Mouse (Mus musculus): ENCODE results near the gene Lgr5. TPM values are rescaled to one million over a fixed set of nuclear protein-coding genes. Genes with fewer than 3 reads are reported as not detected.

Gene Lgr5
- total RNA-seq, 2 experiments from 2014 or later: 1.8 TPM

DNA sequence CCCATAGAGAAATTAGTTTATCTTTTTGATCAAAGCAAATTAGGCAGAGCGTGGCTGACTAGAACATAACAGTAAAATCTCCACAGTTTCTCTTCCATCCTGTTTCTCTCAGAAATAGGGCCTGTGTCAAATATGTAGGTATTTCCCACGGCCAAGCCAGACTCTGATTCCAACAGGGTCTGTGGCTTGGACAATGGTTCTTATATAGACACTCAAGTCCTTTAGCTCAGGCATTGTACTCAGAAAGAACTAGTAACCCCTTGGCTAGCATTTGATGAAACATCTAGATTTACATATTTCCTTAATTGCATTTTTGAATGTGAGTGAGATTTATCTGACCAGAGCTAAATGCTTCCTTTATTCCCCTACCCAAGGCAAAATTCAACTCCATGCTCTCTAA is 17.0 kb downstream of the Lgr5 start:
- no peak for DNase-seq

DNA sequence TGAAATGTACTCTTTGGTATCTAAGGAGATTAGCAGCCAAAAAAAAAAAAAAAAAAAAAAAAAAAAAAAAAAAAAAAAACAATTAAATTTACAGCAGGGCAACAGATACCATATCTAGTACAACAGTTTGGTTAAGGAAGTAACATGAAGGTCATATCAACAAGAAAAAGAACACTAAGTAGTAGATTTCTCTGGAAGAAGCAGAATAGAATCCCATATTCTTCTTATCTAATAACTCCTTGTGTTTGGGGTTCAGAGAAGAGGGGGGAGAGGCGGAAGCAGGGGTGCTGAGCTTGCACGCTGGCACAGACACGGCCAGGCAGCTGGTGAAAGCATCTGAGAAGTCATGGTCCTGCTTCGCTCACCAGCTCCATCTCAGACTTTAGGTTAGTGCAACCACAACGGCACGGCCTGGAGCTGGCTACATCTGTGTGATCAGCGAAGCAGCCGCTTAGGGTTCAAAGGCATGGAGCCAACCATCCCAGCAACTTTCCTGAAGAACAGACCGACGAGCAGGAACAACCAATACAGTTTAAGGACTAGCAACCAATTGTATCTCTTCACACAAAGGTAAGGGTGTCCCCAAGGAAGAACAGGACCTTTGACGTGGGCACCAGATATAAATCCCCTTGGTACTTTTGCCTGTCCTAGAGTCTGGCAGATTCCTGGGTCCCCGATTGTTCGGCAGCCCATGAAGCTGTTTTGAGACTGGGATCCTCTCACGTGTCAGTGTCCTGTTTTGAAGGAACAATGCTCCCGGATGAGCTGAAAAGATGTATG is 17.7 kb downstream of the Lgr5 start, which contains the start of gene A930009A15Rik:
Gene A930009A15Rik (plus strand): TSS at position 275 of the 780 bp plus-strand sequence.
- no peak for DNase-seq

DNA sequence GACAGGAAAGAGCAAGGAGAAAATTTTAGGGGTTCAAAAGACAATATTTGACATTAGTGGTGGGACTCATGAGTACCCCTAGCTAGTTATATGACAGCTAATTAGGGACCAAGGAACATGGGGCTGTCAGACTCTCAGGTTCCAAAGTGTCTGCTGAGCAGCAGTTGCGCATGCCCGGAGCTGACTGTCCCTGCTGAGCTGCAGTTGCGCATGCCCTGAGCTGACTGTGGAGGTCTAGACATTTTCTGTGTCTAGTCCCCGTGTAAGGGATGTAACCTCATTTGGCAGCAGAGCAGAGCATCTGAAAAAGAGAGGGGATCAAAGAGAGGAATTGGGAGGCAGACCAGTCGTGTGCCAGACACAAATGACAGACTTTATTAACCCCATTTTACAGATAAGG is 23.6 kb downstream of the Lgr5 start:
- no peak for DNase-seq

DNA sequence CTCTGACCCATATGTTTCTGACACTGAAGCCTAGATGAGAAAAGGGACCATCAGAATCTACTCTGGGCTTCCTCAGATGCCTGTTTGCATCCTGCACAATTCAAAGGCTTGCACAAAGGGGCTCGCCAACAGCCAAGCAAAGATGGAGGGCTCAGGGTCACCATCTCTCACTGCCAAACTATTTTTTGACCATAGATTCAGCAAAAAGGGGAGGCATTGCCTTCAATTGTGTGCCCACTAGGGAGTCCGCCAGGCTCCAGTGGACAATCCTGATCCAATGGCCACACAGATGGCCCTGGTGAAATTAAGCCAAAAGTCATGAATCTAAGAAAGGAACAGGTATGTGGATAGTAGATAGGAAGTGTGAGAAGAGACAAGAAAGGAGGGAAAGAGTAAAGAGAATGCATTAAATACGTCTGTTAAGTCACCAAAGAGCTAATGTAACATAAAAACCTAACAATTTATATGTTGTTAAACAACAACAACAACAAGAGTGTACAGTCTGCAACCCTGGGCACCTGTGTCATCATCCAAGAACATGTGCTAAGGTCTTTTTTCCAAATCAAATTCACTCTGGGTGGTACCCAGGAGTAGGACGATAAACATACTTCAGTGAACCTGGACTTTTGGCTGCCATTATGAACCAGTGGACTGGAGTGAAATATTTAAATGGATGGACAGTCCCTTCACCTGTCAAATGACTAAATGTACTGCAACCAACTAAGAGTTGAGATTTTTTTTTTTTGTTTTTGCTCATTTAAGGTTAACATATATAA is 24.5 kb downstream of the Lgr5 start:
- DNase-seq: no peak

DNA sequence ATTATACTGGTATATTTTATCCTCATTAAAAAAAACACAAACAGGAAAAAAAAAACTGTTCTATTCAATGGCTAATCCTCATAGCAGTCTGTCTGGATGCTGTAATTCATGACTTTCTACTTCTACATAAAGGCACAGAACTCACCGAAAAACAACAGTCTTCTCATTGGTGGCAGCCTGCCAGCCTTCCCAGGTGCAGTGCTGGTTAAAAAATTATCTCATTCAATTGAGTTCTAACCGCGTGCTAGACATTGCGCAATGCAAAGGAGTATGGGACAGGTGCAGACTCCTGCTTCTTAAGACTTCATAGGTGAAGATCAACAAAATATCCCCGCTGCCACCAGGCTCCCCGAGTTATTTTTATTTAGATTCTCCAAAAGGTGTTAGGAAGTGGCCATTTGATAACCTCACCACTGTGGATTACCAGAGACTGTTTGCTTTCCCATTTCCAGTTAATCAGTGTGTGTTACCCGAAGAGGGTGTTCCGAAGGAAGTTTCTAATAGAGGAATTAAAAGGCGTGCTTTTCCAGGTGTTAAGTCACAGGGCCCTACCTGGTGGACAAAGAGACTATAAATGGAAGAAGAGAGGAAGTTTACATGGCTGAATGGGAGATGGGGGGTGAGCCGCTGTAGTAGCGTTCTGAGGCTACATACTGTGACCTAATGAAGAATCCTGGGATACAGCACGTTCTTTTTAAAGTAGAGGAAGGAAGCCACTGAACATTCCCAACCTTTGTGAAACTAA is 26.3 kb downstream of the Lgr5 start:
- no peak for DNase-seq

DNA sequence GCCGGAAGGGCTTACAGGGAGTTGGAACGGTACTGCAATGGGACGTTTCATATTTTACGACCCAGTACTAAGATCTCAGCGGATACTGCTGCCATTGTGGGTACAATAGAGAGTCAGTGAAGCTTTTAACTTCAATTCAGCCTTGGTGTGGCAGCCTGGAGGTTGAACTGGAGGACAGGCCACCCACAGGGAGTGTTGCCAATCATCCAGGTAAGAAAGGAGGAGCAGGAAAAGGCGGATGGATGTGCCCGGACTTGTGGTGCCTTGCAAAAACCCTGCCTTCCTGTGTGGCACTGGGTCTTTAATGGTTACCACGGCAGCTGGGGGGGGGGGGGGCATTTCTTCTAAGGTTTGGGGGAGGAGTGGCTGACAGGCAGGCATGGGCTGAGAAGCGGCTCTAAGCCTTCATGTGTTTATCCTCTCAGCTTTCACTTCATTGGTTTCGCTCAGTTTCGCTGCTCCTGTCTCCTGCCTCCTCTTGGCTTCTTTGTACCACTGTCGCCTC is 30.8 kb downstream of the Lgr5 start:
- no peak for DNase-seq

DNA sequence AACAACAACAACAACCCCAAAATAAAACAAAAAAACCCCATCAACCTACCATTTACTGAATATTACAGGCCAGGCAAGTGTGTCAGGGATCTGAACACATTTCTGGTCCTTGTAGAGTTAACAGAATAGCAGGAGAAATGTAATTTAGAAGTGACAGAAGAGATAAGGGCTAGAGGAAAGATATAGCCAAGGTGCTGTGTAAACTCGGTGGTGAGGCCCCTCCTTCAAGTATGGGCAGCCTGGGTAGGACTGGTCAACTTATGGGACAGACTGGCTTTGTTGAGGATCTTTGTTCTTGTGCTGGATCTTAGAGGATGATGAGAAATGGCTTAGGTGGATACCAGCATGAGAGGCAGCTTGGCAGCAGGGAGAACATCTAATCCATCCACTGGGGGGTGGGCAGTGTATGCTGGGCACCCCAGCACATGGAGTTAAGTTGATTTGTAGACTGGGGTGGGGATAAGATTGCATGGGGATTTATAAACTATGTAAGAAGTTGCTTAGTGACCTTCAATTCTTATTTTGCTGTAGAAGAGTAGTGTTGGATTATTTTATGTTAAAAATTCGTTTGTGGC is 32.3 kb downstream of the Lgr5 start:
- DNase-seq: no peak

DNA sequence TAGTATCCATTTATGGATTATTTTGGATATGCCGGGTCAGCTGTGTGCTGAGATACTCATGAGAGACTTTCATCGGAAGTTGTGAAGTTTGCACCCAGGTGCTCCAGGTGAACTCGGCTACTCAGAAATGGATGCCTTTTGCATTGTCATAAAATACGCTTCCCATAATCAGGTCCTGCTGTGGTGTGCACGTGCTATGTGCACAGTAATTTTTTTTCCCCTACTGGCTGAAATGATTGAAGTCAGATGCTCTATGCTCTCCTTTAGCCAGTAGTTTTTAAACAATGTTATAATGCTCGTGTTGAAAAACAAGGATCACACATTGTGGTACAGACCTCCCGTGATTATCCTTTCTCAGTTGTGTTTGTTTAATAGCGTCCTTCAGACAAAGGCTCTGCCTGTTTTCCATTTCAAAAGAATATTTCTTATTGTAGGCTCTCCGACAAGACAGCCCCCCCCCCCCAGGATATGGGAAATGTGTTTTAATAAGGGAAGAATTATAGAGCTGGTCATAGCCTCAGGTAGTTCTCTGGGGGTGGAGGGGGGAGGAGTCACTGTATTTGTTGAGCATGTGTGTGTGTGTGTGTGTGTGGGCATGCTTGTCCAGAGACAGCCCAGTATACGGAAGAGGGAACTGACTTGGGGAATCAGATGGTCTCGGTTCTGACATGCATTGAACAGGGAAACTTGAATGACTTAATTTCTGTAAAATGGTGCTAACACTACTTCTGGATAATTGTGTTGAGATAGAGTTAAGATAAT is 34.0 kb downstream of the Lgr5 start:
- DNase-seq: no peak

DNA sequence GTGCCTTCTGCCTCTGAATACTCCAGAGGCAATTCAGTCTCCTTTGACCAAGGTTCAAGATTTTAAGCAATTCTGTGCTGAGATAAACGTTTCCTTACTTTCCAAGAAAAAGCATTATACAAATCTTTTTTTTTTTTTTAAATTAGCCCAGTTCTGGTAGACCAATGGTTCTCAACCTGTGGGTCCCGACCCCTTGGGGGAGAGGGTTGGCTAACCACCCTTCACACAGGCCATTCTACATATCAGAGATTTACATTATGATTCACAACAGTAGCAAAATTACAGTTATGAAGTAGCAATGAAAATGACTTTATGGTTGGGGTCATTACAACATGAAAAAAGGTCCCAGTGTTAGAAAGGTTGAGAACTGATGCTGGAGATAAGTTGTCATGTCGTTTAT is 36.5 kb downstream of the Lgr5 start:
- no peak for DNase-seq

DNA sequence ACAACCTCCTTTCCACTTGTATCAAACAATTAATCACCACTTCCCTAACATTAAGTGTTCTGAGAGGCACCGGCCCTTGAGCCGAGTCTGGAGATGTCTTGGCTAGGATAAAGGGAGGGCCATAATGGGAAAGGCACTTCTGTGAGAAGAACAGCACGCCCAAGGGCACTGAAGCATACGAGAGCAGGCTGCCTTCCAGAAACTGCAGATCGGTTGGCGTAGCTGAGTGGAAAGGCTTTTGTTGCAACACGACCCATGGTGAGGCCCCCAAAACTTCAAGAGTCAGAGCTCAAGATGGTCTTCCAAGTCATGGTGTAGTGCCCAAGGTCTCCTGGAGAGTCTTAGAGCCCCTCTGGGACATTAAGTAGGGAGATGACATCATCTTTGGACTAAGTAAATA is 37.3 kb downstream of the Lgr5 start:
- DNase-seq: no peak

DNA sequence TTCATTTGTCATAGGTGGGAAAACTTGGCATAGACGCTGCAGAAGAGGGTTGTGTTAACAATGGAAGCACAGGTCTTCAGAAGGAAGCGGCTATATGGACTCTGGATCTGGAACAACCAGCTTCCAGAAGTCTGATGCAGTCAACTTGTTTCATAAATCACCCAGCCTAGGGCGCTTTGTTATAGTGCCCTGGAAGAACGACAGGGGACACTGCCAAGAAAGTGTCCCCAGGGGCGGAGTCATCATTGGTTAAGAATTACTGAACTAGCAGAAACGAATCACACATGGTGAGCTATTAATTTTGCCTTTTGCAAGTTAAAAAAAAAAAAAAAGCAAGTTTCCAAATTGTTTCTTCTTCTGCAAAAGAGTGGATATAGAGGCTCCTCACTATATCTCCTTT is 44.7 kb downstream of the Lgr5 start:
- DNase-seq: no peak

DNA sequence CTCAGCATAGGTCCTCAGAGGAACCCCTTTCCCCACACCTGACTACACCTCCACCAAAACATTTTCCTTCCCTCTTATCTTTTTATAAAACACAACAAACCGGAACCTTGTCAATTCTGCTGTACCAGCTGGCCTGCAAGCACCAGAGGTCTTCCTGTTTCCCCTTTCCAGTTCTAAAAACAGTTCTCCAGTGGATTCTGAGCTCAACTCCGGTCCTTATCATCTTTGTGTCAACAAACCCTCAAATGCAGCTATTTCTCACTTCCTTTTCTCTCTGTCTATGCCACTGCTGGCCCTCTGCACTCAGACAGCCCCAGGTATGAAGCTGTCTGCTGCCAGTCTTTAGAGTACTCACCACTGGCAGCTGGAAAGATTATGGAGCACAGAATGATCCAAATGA is 56.8 kb downstream of the Lgr5 start:
- no peak for DNase-seq

DNA sequence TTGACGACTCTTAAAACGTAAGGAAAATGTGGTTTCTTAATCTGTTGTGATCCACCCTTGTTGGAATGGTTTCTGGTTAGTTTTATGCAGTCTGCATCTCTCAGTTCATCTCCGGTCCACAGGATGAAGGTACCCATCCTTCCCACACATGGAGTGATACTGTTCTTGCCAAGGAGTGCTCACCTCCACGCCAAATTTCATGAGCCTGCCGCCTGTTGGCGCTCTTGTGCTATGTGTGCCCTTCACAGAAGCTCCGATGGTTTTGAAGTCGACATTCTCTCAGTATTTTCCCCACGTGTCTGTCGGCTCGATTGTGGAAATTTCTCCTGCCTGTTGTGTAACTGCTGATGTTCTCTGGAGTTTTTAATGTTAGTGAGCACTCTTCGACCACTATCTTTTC is 57.8 kb downstream of the Lgr5 start:
- no peak for DNase-seq

DNA sequence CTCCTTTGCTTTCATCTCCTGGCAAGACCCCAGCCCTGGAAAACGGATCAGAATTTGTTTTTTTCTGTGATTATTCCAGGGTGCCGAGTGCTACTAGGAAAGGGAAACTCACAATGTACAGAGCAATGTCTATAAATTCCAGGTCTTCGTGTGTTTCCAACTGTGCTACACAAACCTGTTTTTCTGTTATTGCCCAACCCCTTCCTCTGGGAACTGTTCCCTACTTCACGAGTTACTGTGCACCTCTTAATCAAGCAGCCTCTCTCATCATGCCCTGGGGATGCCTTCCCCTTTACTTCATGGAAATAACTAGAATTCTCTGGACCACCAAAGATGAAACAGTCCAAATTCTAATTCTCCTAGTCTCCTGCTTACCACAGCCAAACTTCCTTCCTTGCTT is 58.7 kb downstream of the Lgr5 start:
- DNase-seq: no peak

DNA sequence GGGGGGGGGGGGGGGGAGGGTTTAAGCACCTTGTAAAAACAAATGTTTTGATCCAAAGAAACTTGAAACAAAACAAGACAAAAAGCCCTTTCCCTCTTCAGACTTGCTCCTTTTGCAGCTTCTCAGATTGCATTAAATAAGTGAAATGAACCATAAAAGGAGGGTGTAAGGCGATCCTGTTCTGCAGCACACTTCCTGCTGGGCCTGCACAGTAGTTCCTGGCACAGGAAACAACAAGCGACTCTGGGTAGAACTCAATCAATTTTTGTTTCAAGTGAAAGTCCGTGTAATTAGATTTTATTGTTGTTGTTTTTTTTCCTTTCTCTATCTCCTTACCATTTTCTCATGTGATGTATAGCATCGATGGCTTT is 66.5 kb downstream of the Lgr5 start:
- no peak for DNase-seq

DNA sequence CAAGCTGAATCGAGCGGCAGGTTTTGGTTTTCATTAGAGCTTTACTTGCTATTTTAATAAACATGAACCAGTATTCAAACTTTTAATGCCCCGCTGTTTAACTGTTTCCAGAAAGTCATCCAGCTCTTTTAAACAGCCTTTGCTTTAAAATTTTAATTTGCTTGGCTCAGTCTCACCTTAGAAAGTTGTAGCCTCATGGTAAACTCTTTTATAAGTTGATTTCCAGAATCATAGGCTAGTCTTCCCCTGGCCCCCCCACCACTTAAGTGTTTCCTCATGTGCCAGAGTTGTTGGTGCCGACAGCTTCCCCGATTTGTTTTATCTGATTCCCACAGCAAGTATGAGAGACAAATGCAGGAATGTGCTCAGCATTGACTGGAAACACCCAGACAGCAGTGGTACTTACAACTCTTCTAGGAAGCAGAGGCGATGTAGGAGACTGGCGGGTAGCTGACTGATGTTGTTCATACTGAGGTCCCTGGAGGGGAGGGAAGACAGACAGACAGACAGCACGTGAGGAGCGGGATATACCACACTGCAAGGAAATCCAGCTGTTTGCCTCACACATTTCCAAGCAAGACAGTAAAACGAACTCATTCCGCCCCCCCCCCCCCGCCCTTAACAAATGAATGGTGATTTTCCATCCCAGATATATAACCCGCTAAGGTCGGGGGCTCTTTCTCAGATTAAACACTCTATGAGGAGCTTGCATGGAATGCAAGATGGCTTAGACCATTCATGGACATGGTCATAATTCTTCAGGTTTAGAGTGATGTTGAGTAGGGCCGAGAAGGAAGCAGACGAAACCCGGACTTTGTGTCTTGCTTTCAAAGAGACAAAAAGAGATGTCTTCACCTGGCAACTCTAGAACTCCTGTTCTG is 67.1 kb downstream of the Lgr5 start:
- DNase-seq: no peak

DNA sequence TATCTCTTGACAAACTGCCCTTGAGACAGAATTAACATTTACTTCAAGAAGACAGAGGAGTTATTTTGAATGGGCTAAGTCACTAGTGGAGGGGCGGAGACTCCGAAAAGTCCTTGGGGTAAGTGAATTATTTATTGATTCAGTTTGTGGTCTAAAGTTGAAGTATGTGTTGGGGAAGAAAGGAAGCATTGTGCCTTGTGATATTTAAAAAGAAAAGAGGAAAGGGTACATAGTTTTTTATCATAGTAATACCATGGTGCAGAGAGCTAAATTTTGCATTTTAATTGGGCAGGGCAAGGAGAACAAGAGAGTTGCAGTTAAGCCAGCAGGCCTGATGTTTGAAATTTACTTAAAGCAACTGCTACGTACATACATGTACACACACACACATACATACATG is 68.7 kb downstream of the Lgr5 start:
- no peak for DNase-seq

DNA sequence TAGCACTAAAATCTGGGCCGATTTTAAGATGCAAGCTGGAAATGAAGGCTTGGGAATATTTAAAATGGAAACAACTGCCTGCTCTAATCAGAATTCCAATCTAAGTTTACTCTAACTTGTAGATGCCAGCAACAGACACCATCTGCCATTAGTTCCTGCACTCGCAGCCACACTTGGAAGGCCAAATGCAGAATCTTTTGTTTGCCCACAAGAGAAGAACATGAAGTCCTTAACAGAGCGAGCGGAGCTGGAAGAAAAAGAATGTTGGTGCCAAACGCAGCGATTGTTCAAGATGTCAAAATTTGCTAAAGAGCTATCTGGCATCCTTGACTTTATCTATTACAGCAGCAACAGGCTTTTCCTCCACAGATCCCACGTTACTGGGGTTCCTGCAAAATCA is 72.1 kb downstream of the Lgr5 start:
- DNase-seq: peak; percentile 46 to 50

DNA sequence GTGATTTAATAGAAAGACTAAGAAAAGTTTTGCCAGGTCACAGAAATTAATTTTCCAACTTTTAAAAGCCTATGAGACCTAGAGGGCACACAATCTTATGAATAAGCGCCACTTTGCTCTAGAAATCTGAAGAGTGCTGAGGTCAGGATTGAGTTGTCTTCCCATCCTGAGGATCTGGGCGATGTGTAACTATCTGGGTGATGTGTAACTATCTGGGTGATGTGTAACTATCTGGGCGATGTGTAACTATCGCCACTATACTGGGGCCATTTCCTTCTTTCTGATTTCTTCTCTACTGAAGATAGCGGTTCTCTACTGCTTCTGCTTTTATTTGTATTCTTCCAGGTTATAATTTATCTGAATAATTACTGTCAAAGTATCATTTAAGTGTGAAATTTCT is 76.6 kb downstream of the Lgr5 start:
- DNase-seq: no peak

DNA sequence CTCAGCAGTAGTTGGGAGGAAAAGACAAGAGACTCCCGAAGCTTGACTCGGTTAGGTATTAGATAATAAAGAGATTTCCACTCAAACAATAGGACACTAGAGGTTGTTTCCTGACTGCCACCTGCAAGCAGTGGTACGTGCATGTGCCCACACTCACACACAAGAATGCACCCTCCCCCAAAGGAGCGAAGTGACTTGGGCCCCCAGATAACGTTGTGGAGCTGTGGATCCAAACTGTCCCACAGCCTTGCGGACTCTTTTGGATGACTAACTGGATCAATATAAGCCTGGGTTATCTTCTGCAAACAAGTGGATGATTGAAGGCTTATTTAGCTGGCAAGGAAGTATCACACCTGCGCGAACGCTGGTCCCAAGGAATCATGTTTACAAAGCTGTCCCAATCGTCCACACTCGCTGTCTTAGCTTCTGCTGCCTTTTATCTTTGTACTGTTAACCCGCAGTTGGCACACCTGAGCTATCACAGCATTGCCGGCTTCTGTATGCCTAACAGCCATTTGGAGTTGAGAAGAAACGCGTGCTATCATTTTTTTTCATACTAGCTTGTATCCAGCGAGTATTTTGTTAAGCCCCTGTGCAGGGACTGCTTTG is 81.8 kb downstream of the Lgr5 start:
- DNase-seq: no peak

DNA sequence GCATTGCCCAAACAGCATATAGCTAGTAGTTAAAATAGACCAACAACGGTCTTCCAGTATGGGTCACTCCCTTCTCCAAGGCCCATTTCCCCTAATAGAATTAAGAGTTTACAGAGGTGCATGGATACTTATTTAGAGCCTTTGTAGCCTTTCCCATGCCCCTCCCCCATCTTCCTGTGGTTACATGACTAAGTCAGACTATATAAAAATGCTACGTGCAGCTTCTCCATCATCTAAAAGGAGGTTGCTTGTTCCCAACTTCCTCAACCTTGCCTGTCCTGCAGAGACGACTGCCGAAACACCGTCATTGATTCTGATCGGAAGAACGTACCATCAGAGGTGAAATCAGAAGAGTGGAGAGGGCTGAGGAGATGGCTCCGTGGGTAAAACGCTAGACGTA is 82.4 kb downstream of the Lgr5 start:
- no peak for DNase-seq

Data from layer of hippocampus, postnatal 36 days (tissue).